Mouse (Mus musculus): ENCODE data around the gene Trim2.

DNA sequence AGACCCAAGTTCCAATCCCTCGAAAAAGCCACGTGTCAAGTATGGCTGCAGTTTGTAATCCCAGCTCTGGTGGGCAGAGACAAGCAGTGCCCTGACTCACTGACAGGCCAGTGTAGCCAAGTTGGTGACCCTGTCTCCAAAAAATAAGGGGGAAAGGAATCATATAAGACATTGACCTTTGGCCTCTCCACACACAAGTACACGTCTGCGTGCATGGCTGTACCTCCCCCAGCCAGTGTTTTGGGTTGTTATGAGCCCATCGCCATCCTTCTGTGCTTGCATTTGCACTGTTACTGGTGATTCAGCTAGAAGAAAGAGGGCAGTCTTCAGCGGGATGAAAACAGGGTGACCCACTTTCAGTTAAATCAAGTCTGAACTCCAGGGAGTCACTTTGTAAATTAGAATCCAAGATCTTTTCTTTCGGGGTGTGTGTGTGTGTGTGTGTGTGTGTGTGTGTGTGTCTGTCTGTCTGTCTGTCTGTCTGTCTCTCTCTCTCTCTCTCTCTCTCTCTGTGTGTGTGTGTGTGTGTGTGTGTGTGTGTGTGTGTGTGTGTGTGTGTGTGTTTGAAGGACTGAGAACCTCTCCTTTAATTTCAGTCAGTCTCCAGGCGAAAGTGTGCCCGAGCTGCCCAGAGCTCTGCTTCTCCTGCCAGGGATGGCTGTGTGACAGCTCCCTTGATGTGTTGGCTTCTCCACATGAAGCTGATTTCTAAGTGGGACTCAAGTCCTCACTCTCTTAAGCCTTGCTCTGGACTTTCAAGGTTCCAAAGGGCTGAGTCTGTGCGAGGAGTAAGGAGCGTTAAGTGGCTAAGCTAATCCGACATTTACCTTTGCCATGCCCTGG is 89.3 kb downstream of the Trim2 start:
- TF ChIP-seq USF1 (IDR thresholded peaks at IDR 0.05; ENCODE audit: low read depth) = no peak
- TF ChIP-seq CTCF (IDR thresholded peaks at IDR 0.05; ENCODE audit: control insufficient read depth, insufficient read depth, insufficient read length) = no peak
- TF ChIP-seq CEBPB (IDR thresholded peaks at IDR 0.05; ENCODE audit: low read depth) = no peak
- TF ChIP-seq MAX (IDR thresholded peaks at IDR 0.05) = no peak
- no peak for TF ChIP-seq MYOD1 (IDR thresholded peaks at IDR 0.05; ENCODE audit: control insufficient read depth, insufficient read length, low read depth)

All from C2C12 (cell line).